Mouse (Mus musculus): ENCODE measurements around the gene Cap2.

Cap2 gene

GRCm38 (mm10) chr13:46653671-46654070 is 152.0 kb downstream of the Cap2 start:
- Histone ChIP-seq H3K36me3 (ENCODE audit: insufficient read depth, low read length) (no peaks in the 10 kb centered on the region), H3K27me3 (ENCODE audit: insufficient read depth, low read length) (no peaks in the 10 kb centered on the region), H3K4me1 (replicated peaks; ENCODE audit: low read depth, low read length) (peaks cover 32% of the 10 kb centered on the region), H3K4me3 (replicated peaks; ENCODE audit: low read length) (no peak overlapping the region), H3K9me3 (ENCODE audit: low read length) (peaks cover 7% of the 10 kb centered on the region)
- TF ChIP-seq CTCF (conservative IDR thresholded peaks at IDR 0.05; ENCODE audit: low read length) (no peak), POU5F1 (IDR thresholded peaks at IDR 0.05; ENCODE audit: borderline replicate concordance, low read length) (no peak), NANOG (IDR thresholded peaks at IDR 0.05; ENCODE audit: borderline replicate concordance, low read length) (no peak)

DNA sequence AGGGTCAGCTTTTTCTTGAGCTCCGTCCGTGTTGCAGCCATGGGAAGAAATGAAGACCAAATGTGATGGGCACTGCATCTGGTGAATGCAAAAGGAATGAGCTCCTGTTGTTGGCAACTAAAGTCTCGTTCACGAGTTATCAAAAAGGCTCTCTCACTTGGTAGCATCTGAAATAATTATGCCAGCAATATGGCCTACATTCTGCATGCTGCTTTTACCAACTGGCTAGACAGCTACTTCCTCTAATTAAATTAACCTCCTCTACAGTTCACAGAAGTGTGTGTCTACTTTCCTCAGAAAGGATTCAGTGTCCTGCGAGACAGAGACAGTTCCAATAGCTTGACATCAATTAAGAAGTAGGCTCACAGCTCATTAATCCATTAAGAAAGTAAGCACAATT is 152.9 kb downstream of the Cap2 start:
- H3K27me3 ChIP-seq (ENCODE audit: insufficient read depth, low read length) = no peaks in the 10 kb centered on the region
- no peak for TF ChIP-seq NANOG (IDR thresholded peaks at IDR 0.05; ENCODE audit: borderline replicate concordance, low read length)
- no peak for TF ChIP-seq POU5F1 (IDR thresholded peaks at IDR 0.05; ENCODE audit: borderline replicate concordance, low read length)
- TF ChIP-seq CTCF (conservative IDR thresholded peaks at IDR 0.05; ENCODE audit: low read length) = no peak
- no peaks in the 10 kb centered on the region for H3K36me3 ChIP-seq (ENCODE audit: insufficient read depth, low read length)
- H3K4me1 ChIP-seq (replicated peaks; ENCODE audit: low read depth, low read length) = peaks cover 25% of the 10 kb centered on the region
- H3K4me3 ChIP-seq (replicated peaks; ENCODE audit: low read length) = no peak overlapping the region
- peaks cover 7% of the 10 kb centered on the region for H3K9me3 ChIP-seq (ENCODE audit: low read length)

GRCm38 (mm10) chr13:46659211-46659610 is 157.6 kb downstream of the Cap2 start:
- H3K4me1 ChIP-seq (replicated peaks; ENCODE audit: low read depth, low read length) = peaks cover 3% of the 10 kb centered on the region
- no peaks in the 10 kb centered on the region for H3K36me3 ChIP-seq (ENCODE audit: insufficient read depth, low read length)
- no peak for TF ChIP-seq NANOG (IDR thresholded peaks at IDR 0.05; ENCODE audit: borderline replicate concordance, low read length)
- peak; percentile 57 for TF ChIP-seq CTCF (conservative IDR thresholded peaks at IDR 0.05; ENCODE audit: low read length)
- TF ChIP-seq POU5F1 (IDR thresholded peaks at IDR 0.05; ENCODE audit: borderline replicate concordance, low read length) = no peak

GRCm38 (mm10) chr13:46663461-46663964 is 161.9 kb downstream of the Cap2 start:
- no peak for TF ChIP-seq NANOG (IDR thresholded peaks at IDR 0.05; ENCODE audit: borderline replicate concordance, low read length)
- peak; percentile 44 for TF ChIP-seq CTCF (conservative IDR thresholded peaks at IDR 0.05; ENCODE audit: low read length)
- no peak for TF ChIP-seq POU5F1 (IDR thresholded peaks at IDR 0.05; ENCODE audit: borderline replicate concordance, low read length)
- Histone ChIP-seq H3K4me3 (replicated peaks; ENCODE audit: low read length) (no peak overlapping the region), H3K27me3 (ENCODE audit: insufficient read depth, low read length) (0 out of 2 replicates have a peak, but pooled peaks cover 2% of the 10 kb centered on the region), H3K36me3 (ENCODE audit: insufficient read depth, low read length) (no peaks in the 10 kb centered on the region), H3K9me3 (ENCODE audit: low read length) (no peaks in the 10 kb centered on the region), H3K4me1 (replicated peaks; ENCODE audit: low read depth, low read length) (peaks cover 5% of the 10 kb centered on the region)

More at GRCm38 (mm10) chr13:46659211-46659610, 157.6 kb downstream of the Cap2 start:
- no peaks in the 10 kb centered on the region for H3K9me3 ChIP-seq (ENCODE audit: low read length)
- H3K4me3 ChIP-seq (replicated peaks; ENCODE audit: low read length) = no peak overlapping the region
- H3K27me3 ChIP-seq (ENCODE audit: insufficient read depth, low read length) = no peaks in the 10 kb centered on the region

DNA sequence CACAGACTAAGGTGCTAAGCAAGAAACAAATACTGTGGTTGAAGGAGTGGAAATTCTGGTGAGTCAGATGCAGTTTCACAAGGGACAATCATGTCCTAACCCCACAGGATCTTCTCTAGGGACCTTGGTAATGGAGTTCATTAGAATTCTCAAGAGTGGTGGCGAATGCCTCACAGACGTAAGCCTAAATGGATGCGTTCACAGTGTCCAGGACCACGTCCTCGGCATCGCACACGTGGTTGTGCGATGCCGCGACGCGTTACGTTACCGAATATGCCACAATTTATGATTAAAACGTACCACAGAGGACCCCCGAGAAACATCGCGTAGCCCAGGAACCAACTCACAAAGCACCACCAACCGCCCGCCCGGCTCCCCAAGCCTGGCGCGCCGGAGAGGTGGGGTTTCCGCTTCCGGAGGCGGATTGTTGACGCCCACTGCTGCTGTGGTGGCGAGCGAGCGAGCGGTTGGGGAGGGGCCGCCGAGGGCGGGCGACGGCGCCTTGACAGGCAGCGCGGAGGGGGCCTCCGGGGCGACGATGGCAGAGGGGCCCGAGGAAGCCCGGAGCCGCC is 167.5 kb downstream of the Cap2 start, which contains the start of gene Fam8a1:
Fam8a1 (plus strand) TSS at position 475 of the 572 bp plus-strand sequence.
- Histone ChIP-seq H3K36me3 (ENCODE audit: insufficient read depth, low read length) (peaks cover 32% of the 10 kb centered on the region), H3K27me3 (ENCODE audit: insufficient read depth, low read length) (0 out of 2 replicates have a peak, but pooled peaks cover 2% of the 10 kb centered on the region), H3K4me3 (replicated peaks; ENCODE audit: low read length) (peak within 1 kb of the TSS; percentile 97), H3K4me1 (replicated peaks; ENCODE audit: low read depth, low read length) (peaks cover 16% of the 10 kb centered on the region), H3K9me3 (ENCODE audit: low read length) (no peaks in the 10 kb centered on the region)
- no peak for TF ChIP-seq CTCF (conservative IDR thresholded peaks at IDR 0.05; ENCODE audit: low read length)
- TF ChIP-seq POU5F1 (IDR thresholded peaks at IDR 0.05; ENCODE audit: borderline replicate concordance, low read length) = no peak
- no peak for TF ChIP-seq NANOG (IDR thresholded peaks at IDR 0.05; ENCODE audit: borderline replicate concordance, low read length)

DNA sequence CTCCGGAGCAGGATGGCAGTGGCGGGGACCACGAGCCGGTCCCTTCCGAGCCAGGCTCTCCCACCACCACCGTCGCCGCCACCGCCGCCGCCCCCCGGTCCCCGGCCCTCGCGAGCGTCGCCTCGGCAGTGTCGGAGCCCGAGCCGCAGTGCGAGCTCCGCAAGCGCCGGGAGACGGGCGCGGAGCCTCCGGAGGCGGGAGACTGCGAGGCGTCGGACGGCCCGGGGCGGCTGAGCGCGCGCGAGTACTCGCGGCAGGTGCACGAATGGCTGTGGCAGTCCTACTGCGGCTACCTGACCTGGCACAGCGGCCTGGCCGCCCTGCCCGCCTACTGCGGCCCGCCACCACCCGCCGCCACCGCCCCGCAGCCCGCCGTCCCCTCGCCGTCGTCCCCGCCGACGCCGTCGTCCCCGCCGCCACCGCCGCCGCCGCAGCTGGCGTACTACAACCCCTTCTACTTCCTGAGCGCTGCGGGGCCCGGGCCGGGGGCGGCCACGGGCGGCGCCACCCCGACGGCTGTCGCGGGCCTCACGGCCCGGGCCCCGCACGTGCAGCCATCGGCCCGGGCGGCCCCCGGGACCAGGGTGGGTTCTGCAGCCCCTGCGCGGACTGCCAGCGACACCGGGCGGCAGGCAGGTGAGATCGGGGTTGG is 168.1 kb downstream of the Cap2 start:
- H3K4me1 ChIP-seq (replicated peaks; ENCODE audit: low read depth, low read length) = peaks cover 16% of the 10 kb centered on the region

GRCm38 (mm10) chr13:46670514-46670913 is 168.9 kb downstream of the Cap2 start:
- H3K27me3 ChIP-seq (ENCODE audit: insufficient read depth, low read length) = 0 out of 2 replicates have a peak, but pooled peaks cover 2% of the 10 kb centered on the region
- no peaks in the 10 kb centered on the region for H3K9me3 ChIP-seq (ENCODE audit: low read length)
- H3K4me1 ChIP-seq (replicated peaks; ENCODE audit: low read depth, low read length) = peaks cover 16% of the 10 kb centered on the region
- H3K36me3 ChIP-seq (ENCODE audit: insufficient read depth, low read length) = peaks cover 46% of the 10 kb centered on the region
- peak overlapping the region; percentile 97 for H3K4me3 ChIP-seq (replicated peaks; ENCODE audit: low read length)
- TF ChIP-seq CTCF (conservative IDR thresholded peaks at IDR 0.05; ENCODE audit: low read length) (no peak), POU5F1 (IDR thresholded peaks at IDR 0.05; ENCODE audit: borderline replicate concordance, low read length) (no peak), NANOG (IDR thresholded peaks at IDR 0.05; ENCODE audit: borderline replicate concordance, low read length) (no peak)

More for the DNA sequence above, 168.1 kb downstream of the Cap2 start:
- Histone ChIP-seq H3K36me3 (ENCODE audit: insufficient read depth, low read length) (peaks cover 38% of the 10 kb centered on the region), H3K9me3 (ENCODE audit: low read length) (no peaks in the 10 kb centered on the region), H3K4me3 (replicated peaks; ENCODE audit: low read length) (peak overlapping the region; percentile 97), H3K27me3 (ENCODE audit: insufficient read depth, low read length) (0 out of 2 replicates have a peak, but pooled peaks cover 2% of the 10 kb centered on the region)
- TF ChIP-seq CTCF (conservative IDR thresholded peaks at IDR 0.05; ENCODE audit: low read length) = no peak
- TF ChIP-seq POU5F1 (IDR thresholded peaks at IDR 0.05; ENCODE audit: borderline replicate concordance, low read length) = no peak
- TF ChIP-seq NANOG (IDR thresholded peaks at IDR 0.05; ENCODE audit: borderline replicate concordance, low read length) = no peak

DNA sequence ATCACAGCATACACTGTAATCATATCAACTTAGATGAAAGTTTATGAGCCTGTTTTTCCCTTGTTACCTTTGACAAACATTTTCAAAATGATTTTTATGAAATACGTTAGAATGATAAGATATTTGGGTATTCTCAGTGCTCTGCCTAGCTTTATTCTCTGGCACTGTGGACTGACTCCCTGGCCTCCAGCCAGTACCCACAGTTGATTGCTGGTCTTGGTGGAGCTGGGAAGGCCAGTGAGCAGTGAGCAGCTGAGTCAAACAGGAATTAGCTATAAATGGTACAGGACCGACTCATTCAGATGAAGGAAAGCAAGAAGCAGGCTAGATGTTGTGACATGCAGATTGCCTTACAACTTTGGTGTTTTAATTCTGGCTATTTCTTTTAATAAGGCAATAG is 173.0 kb downstream of the Cap2 start:
- TF ChIP-seq POU5F1 (IDR thresholded peaks at IDR 0.05; ENCODE audit: borderline replicate concordance, low read length) (no peak), NANOG (IDR thresholded peaks at IDR 0.05; ENCODE audit: borderline replicate concordance, low read length) (no peak), CTCF (conservative IDR thresholded peaks at IDR 0.05; ENCODE audit: low read length) (no peak)
- H3K9me3 ChIP-seq (ENCODE audit: low read length) = no peaks in the 10 kb centered on the region
- no peaks in the 10 kb centered on the region for H3K27me3 ChIP-seq (ENCODE audit: insufficient read depth, low read length)
- H3K4me3 ChIP-seq (replicated peaks; ENCODE audit: low read length) = no peak overlapping the region
- peaks cover 78% of the 10 kb centered on the region for H3K36me3 ChIP-seq (ENCODE audit: insufficient read depth, low read length)
- H3K4me1 ChIP-seq (replicated peaks; ENCODE audit: low read depth, low read length) = peaks cover 9% of the 10 kb centered on the region

Measured in E14TG2a.4 (cell line).